Mouse (Mus musculus) mature B cell (primary cell): Measurements from ENCODE around the gene Ccl11.

ENCODE experiments used
- in situ Hi-C: fragments of 300-500 bp; cut with MboI; formaldehyde crosslinking; loops from 2 replicates; pipeline ENCODE4 v1.14.3; 2019

The Ccl11 gene

DNA sequence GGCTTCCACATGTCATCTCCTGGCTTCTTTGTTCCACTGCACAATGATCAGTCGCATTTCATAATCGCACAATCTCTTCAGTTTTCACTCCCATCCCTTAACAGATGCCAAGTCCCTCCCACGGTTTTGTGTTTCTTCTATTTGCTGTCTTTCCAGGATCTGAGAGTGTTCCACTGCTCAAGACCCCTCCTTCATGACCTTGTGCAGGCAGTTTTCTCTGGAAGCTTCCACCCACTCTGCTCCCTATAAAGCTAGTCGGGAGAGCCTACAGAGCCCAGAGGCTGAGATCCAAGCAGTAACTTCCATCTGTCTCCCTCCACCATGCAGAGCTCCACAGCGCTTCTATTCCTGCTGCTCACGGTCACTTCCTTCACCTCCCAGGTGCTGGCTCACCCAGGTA, at the start of gene Ccl11:
Ccl11 (plus strand) TSS at position 178 of the 400 bp plus-strand sequence.
- in situ Hi-C loops: no loop called here

DNA sequence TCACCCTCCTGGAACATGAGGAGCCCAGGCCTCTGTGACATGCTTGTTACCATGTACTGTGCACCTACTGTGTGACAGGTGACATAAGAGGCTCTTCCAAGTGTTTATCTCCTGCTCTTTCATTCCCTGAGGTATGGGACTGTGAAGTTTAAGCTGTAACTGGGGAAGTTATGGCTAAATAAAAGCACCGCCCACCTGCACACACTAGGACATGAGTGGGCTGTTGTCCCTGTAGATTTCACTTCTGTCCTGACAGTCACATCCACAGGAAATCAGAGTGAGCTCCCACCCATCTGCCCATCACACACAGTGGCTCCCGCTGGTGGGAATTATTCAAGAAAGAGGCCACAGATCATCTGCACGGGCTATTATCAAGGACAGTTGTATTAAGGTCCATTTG, 47.5 kb upstream of the Ccl11 start:
- in situ Hi-C loops: no loop called here

DNA sequence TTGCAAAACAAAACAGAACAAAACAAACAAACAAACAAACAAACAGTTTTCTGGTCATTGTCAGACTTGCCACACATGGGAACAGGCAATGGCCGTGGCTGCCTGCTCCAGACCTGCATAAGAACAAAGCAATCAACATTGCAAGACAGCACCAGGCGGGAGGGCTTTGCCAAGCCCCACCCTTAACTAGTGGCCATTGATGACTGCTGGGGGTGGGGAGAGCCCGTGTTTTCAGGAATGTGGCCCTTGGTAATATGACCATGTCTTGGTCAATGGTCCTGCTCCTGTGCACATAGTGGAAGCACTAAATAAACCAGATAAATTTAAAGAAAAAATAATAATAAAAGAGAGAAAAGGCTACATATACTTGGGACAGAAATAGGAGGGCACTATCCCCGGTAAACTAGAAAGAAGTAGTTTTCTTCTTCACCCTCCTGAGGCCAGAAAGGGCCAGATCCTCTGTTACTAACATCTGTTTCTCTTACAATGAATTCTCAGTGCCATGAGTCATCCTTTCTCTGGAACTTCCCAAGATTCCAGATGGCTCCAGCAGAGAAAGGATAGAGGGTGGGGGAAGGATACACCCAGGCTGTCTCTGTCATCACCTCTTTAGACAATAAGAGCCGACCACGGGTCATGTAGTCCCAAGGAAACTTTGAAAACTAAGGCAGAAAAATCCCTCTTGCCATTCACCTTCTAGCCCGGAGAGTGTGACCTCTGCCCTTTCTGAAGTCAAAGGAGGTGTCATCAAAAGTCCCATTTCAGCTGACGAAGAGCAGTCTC, 46.0 kb upstream of the Ccl11 start:
- in situ Hi-C loops: no loop called here

DNA sequence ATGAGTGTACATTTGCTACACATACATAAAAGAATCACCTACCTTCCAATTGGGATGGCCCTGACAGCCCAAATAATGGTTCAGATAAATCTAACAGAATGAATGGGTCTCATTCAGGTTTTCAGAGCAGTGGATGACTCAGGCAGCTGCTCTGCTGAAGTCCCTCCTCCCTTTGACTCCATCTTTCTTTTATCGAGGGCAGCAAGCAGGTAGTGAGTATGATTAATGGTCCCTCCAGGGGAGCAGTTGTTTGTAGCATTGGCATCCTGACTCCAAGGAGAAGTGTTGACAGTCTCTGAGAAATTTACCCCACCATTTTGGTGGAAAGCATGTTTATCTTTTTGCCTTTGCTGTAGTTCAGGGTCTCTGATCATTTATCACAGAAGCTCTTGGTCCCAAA, 43.9 kb upstream of the Ccl11 start:
- in situ Hi-C loops: no loop called here

GRCm38 (mm10) chr11:82015066-82015465, 42.6 kb upstream of the Ccl11 start:
- in situ Hi-C loops: no loop called here

GRCm38 (mm10) chr11:82016181-82016780, 41.3 kb upstream of the Ccl11 start:
- in situ Hi-C loops: no loop called here

DNA sequence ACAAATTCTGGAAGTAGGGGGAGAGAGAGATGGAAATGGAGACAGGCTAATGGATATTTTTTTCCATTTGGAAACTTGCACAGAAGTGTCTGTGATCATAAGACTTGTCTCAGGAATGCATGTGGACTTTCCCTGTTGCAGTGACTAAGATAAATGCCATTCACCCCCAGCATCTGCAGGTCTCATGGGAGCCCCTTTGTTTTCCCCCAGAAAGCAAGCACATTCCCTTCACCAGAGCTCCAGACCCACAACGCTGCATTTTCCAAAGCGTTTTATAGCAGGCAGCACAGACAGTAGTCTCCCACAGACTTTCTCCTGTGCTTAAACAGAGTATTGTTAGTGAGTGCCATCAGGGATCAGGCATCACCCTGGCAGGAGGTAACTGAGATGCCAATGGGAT, 38.2 kb upstream of the Ccl11 start:
- in situ Hi-C loops: no loop called here

DNA sequence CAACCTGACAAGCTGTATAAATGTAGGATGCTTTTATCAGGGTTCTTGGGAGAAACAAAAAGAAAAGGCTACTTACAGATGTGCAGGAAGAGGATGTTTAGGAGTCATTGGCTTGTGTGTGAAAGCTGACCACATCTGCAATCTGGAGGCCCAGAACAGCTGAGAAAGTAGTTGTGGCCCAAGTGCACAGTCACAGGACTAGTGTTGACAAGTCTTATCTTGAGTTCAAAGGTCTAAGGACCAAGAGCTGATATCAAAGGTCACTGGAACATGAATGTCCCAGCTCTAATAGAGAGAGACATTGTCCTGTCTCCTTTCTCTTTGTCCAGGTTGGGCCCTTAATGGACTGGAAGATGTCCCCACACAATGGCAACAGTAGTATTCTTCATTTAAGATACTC, 37.8 kb upstream of the Ccl11 start:
- in situ Hi-C loops: no loop called here

- in situ Hi-C loops: no loop called here
These were observed 36.2 kb upstream of the Ccl11 start for GRCm38 (mm10) chr11:82021406-82021805.

DNA sequence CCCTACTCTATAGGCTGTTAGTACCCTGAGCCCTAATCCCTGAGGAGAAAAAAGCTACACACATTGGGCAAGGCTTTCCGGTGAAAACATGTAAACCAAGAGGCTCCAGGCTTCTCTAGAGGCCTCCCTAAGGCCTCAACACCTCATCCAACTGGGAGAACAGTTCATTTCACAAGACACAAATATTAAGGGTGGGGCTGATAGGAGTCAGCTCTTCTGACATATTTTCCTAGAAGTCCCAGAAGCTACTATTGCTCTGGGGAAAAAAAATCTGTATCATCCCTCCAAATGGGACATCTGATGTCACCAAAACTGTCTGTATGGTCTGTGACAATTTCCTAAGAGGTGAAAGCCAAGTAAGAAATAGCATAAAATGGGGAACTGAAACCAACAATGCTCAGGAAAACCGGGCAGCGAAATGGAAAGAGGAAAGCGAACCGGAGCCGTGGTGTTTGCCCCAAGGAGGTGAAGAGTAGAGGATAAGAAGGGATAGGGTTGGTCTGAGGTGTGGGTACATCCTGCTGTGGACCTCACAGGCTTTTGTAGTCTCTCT, 35.0 kb upstream of the Ccl11 start:
- in situ Hi-C loops: no loop called here

DNA sequence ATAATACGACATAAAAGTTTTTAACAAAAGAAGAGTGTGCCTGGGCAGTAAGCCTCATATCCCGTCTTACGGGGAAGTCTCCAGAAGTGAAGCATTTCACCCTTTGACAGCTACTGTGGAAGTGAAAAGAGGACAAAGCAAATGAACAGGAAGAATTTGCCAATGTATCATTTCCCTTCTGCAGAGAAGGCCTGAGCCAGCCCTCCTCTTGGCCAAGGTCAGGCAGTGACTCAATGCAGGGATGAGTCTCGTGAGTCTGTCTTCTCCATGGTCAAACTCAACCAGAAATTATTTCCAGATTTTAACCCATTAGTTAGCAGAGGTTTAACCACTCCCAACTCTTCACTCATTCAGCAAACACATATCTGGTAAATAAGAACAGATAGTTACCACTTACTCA, 33.9 kb upstream of the Ccl11 start:
- in situ Hi-C loops: no loop called here

DNA sequence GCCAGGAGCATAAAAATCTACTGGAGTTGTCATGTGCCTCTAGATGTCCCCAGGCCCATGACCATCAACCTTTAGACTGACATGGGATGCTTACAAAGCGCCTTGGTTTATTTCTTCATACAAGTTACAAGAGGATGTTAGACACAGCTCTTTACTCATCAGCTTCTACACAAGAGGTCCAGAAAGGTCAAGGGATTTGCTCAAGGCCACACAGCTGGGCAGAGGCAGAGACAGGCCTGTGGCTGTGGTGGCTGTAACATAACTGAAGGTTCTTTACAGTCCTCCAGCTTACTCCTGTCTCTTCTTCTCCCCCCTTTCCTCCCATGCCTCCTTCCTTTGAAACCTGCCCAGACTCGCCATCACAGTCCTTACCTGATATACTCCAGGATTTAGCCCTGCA, 27.5 kb upstream of the Ccl11 start:
- in situ Hi-C loops: no loop called here

DNA sequence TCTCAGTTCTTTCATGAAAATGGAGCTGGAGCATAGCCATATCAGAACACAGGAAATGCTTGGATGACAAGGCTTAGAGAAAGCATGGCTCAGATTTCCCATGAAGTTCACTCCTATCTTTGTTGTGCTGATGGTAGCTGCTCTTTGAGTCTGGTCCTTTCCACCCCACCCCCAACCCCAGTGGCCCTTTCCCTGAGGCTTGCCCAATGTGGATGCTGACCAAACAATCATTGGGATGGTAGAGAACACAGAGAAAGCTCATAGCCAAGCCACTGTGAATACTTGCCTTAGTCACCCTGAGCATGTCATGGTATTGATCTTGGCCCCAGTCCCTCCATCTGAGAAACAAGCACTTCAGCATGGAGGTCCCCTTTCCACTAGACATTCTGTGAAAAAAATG, 25.5 kb upstream of the Ccl11 start:
- in situ Hi-C loops: no loop called here

DNA sequence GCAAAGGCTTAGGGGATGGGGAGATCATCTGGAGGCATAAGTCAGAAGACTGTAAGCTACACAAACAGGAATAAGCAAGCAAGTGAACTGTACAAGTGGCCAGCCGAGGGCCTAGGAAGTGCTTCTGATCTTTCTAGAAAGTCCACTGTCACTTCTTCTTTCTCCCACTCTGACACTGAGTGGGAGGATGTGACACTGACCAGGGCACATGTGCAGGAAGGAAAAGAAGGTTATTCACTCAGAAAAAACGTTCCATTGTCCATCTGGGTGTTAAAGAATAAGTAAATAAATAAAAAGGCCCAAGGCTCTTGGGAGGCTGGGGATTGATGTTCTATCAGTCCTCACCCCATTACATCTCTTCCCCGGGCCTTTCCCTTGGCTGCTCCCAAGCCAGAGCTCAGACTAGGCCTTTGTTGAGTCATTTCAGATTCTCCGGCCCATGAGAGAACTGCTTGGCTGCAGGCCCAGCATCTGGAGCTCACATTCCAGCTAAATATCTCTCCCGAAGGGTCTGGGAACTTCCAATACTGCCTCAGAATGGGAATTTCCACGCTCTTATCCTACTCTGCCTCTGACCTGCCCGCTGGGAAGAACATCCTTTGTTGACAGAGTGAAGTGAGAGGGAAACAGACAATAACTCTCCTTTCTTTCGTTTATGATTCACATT, 24.8 kb upstream of the Ccl11 start:
- in situ Hi-C loops: no loop called here

DNA sequence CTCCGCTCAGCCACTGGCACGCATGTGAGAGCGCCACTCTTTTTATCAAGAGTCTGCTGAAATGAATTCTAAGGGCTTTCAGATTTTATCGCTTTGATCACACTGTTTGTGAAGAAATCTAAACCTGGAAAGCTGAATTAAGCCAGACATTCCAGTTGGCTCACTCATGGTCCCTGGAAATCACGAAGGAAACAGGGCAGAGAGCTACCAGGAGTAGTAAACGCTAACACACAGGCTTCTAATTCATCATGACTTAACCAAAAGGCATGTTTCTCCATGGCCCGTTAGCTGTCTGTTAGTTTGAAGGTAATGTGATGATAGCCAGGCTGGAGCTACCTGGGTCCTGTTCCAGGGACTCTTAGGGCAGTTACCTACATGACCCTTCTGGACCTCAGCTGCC, 23.2 kb upstream of the Ccl11 start:
- in situ Hi-C loops: no loop called here

GRCm38 (mm10) chr11:82035356-82035755, 22.3 kb upstream of the Ccl11 start, which contains the start of gene Ccl2:
Ccl2 (plus strand) TSS chr11:82035571.
- in situ Hi-C loops: no loop called here

GRCm38 (mm10) chr11:82035857-82036256, 21.8 kb upstream of the Ccl11 start:
- in situ Hi-C loops: no loop called here

GRCm38 (mm10) chr11:82038535-82038934, 19.1 kb upstream of the Ccl11 start, which contains the start of gene Gm17268:
Gm17268 (minus strand) TSS chr11:82038562.
- in situ Hi-C loops: no loop called here

- in situ Hi-C loops: no loop called here
These were observed 18.4 kb upstream of the Ccl11 start for GRCm38 (mm10) chr11:82039132-82039660.

DNA sequence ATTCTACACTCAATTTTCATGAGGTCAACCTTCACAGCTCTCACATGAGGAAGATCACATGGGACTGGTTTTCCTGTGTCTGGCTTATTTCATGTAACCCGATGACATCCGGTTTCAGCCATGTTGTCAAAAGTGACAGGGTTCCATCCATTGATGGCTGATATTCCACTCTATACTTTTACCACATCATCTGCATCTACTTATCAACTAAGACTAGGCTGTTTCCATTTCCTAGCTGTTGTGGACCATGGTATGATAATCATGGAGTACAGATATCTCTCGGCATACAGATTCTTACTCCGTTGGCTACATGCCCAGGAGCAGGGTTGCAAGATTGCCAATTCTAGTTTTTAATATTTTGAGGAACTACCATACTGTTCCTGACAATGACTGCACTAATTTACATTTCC, 15.9 kb upstream of the Ccl11 start:
- in situ Hi-C loops: no loop called here

GRCm38 (mm10) chr11:82045471-82045870, 12.2 kb upstream of the Ccl11 start, which contains the start of gene Ccl7:
Ccl7 (plus strand) TSS chr11:82045712.
- in situ Hi-C loops: no loop called here

- in situ Hi-C loops: no loop called here
These were observed 9.7 kb upstream of the Ccl11 start for GRCm38 (mm10) chr11:82047746-82048415.
